Mouse (Mus musculus) limb, embryonic 14.5 days (tissue): ENCODE results near the gene Jade1. TPM values are rescaled to one million over a fixed set of nuclear protein-coding genes. Genes with fewer than 3 reads are reported as not detected.

Experiments used
- ATAC-seq: fragments of 200-750 bp; cut with Nextera tagmentation; 2 replicates; pipeline ENCODE4 v1.8.0; 2017; ENCODE audit warnings: low read depth, moderate number of reproducible peaks, moderate TSS enrichment; ENCODE audit not compliant: low FRiP score
- DNase-seq: peaks from one replicate; pipeline ENCODE4 v3.0.0-alpha.2; 2015; ENCODE audit warnings: low spot score
- H3K27ac ChIP-seq: fragments of 300-500 bp; sonication (generic); replicated peaks from 2 replicates; pipeline ENCODE4 v1.5.1; 2014; ENCODE audit warnings: low read depth, mild to moderate bottlenecking, low read length, moderate library complexity, mixed read lengths
- H3K27me3 ChIP-seq: fragments of 300-500 bp; sonication (generic); 2 replicates; pipeline ENCODE4 v1.6.1; 2014; ENCODE audit warnings: low read length, mixed read lengths; ENCODE audit not compliant: control insufficient read depth, insufficient read depth
- H3K36me3 ChIP-seq: fragments of 300-500 bp; sonication (generic); 2 replicates; pipeline ENCODE4 v1.6.1; 2014; ENCODE audit warnings: mild to moderate bottlenecking, low read length, moderate library complexity, mixed read lengths; ENCODE audit not compliant: control insufficient read depth, insufficient read depth
- H3K4me1 ChIP-seq: fragments of 300-500 bp; sonication (generic); 2 replicates; pipeline ENCODE4 v1.6.1; 2014; ENCODE audit warnings: antibody characterized with exemption, low read length, mixed read lengths; ENCODE audit not compliant: control insufficient read depth, insufficient read depth
- H3K4me2 ChIP-seq: fragments of 300-500 bp; sonication (generic); replicated peaks from 2 replicates; pipeline ENCODE4 v1.6.1; 2014; ENCODE audit warnings: low read depth, mild to moderate bottlenecking, low read length, moderate library complexity; ENCODE audit not compliant: severe bottlenecking
- H3K4me3 ChIP-seq: fragments of 300-500 bp; sonication (generic); replicated peaks from 2 replicates; pipeline ENCODE4 v1.5.1; 2014; ENCODE audit warnings: low read length
- H3K9ac ChIP-seq: fragments of 300-500 bp; sonication (generic); 2 replicates; pipeline ENCODE4 v1.6.1; 2014; ENCODE audit warnings: mild to moderate bottlenecking, low read depth, low read length, moderate library complexity; ENCODE audit not compliant: severe bottlenecking
- H3K9me3 ChIP-seq: fragments of 300-500 bp; sonication (generic); 2 replicates; pipeline ENCODE4 v1.6.1; 2016; ENCODE audit warnings: low read length; ENCODE audit not compliant: control insufficient read depth
- POLR2A ChIP-seq: fragments of 200-500 bp; IDR thresholded peaks from 2 replicates; pipeline ENCODE4 v1.8.0; 2012; ENCODE audit warnings: inconsistent platforms, mild to moderate bottlenecking, moderate library complexity, borderline replicate concordance; ENCODE audit not compliant: insufficient read depth, insufficient read length; ENCODE audit errors: extremely low read depth
- WGBS: fragments of 180-500 bp; shearing (Covaris S2); extraction: QIAGEN DNeasy Blood & Tissue Kit; methylation state at CpG from one replicate; pipeline ENCODE4 v1.1.7; 2014; 5-methylcytosine and 5-hydroxymethylcytosine counted together
- polyA plus RNA-seq, 2 experiments: library from polyadenylated mRNA; depleted of rRNA in 1 of 2; stranded (reverse) in 1 of 2; unstranded in 1 of 2; fragments of >200 nt; fragmentation: Nextera tagmentation in 1 of 2; extraction: Ambion mirVana in 1 of 2; gene quantifications; 2 replicates each; pipeline versions ENCODE4 v1.2.1 to v1.2.3; 2012 to 2014

Jade1 gene
- polyA plus RNA-seq, 2 experiments, result 8.8 to 12.8 TPM

GRCm38 (mm10) chr3:41605601-41606329 is 50.2 kb downstream of the Jade1 start:
- Histone ChIP-seq H3K27ac (no peak overlapping the region), H3K36me3 (peaks cover 13% of the 10 kb centered on the region), H3K4me3 (no peak overlapping the region), H3K9ac (no peak overlapping the region), H3K4me2 (no peak overlapping the region), H3K27me3 (no peaks in the 10 kb centered on the region), H3K9me3 (no peaks in the 10 kb centered on the region), H3K4me1 (peaks cover 8% of the 10 kb centered on the region)
- DNase-seq (no peak), ATAC-seq (no peak)
- 82% methylated on average over 13 of the region's 13 CpGs for WGBS
- no peak for TF ChIP-seq POLR2A

DNA sequence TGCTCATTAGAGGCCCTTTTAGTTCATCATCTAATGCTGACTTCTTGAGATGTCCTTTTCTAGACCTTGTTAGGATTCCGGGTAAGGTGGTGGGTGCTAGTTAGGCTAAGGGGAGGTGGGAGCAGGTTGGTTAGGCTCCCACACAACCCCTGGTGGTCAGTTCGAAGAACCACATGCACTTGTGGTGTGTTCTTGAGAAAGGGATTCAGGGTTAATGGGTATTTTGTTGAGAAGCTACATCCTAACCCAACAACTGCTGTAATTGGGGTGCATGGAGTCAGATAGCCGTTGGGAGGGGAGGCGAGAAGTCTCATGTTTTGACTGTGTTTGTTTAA is 50.8 kb downstream of the Jade1 start:
- no peak overlapping the region for H3K9ac ChIP-seq
- no peak overlapping the region for H3K27ac ChIP-seq
- H3K27me3 ChIP-seq, result no peaks in the 10 kb centered on the region
- H3K4me2 ChIP-seq, result no peak overlapping the region
- ATAC-seq (no peak), DNase-seq (no peak)
- peaks cover 8% of the 10 kb centered on the region for H3K4me1 ChIP-seq
- no peak for TF ChIP-seq POLR2A
- H3K36me3 ChIP-seq, result peaks cover 18% of the 10 kb centered on the region
- 82% methylated on average over 4 of the region's 4 CpGs for WGBS
- no peaks in the 10 kb centered on the region for H3K9me3 ChIP-seq
- no peak overlapping the region for H3K4me3 ChIP-seq

DNA sequence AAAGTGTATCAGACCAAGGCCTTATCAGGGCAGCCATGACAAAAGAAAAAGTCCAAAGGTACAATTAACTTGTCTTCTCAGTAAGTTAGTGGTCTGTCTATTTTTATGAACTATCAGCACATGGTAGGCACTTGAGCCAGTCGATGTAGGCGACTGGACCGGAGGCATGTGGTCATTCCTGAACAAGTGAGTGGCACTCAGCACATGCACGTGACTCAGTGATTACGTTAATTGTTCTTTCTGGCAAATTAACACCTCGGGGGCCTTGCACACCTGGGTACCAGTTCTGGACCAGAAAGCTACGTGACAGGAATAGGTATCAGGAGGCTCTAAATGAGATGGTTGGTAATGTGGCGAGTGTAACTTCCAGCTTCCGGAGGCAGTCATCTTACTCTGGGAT is 51.5 kb downstream of the Jade1 start:
- Histone ChIP-seq H3K4me1 (peaks cover 8% of the 10 kb centered on the region), H3K36me3 (peaks cover 26% of the 10 kb centered on the region), H3K4me2 (no peak overlapping the region), H3K27me3 (no peaks in the 10 kb centered on the region), H3K9me3 (no peaks in the 10 kb centered on the region), H3K4me3 (no peak overlapping the region), H3K9ac (no peak overlapping the region), H3K27ac (no peak overlapping the region)
- TF ChIP-seq POLR2A, result no peak
- DNase-seq (no peak), ATAC-seq (no peak)
- 76% methylated on average over 9 of the region's 9 CpGs for WGBS

- Histone ChIP-seq H3K27me3 (no peaks in the 10 kb centered on the region), H3K36me3 (peaks cover 26% of the 10 kb centered on the region), H3K4me3 (no peak overlapping the region), H3K27ac (no peak overlapping the region), H3K9ac (no peak overlapping the region), H3K4me1 (peaks cover 8% of the 10 kb centered on the region), H3K9me3 (no peaks in the 10 kb centered on the region), H3K4me2 (no peak overlapping the region)
- ATAC-seq (no peak), DNase-seq (no peak)
- no peak for TF ChIP-seq POLR2A
- WGBS, result 95% methylated on average over 8 of the region's 8 CpGs
Observed at GRCm38 (mm10) chr3:41607467-41607866, 51.9 kb downstream of the Jade1 start.

- H3K36me3 ChIP-seq, result peaks cover 35% of the 10 kb centered on the region
- 94% methylated on average over 5 of the region's 5 CpGs for WGBS
- H3K9me3 ChIP-seq, result no peaks in the 10 kb centered on the region
Observed at GRCm38 (mm10) chr3:41609071-41609470, 53.5 kb downstream of the Jade1 start.

More at GRCm38 (mm10) chr3:41609071-41609470, 53.5 kb downstream of the Jade1 start:
- no peaks in the 10 kb centered on the region for H3K27me3 ChIP-seq
- ATAC-seq (no peak), DNase-seq (no peak)
- no peak for TF ChIP-seq POLR2A
- H3K27ac ChIP-seq, result no peak overlapping the region
- H3K9ac ChIP-seq, result no peak overlapping the region
- no peak overlapping the region for H3K4me3 ChIP-seq
- no peaks in the 10 kb centered on the region for H3K4me1 ChIP-seq
- H3K4me2 ChIP-seq, result no peak overlapping the region
